Mouse (Mus musculus) liver, embryonic 12.5 days (tissue): ENCODE measurements around the gene Adssl1. TPM values are rescaled to one million over a fixed set of nuclear protein-coding genes. Genes with fewer than 3 reads are reported as not detected.

ENCODE experiments used
- ATAC-seq: fragments of 200-750 bp; cut with Nextera tagmentation; 2 replicates; pipeline ENCODE4 v1.8.0; 2017; ENCODE audit warnings: moderate number of reproducible peaks, mild to moderate bottlenecking, moderate library complexity
- H3K27ac ChIP-seq: fragments of 300-500 bp; sonication (generic); 2 replicates; pipeline ENCODE4 v1.5.1; 2016; ENCODE audit warnings: mild to moderate bottlenecking
- H3K27me3 ChIP-seq: fragments of 300-500 bp; sonication (generic); replicated peaks from 2 replicates; pipeline ENCODE4 v1.6.1; 2016; ENCODE audit warnings: mild to moderate bottlenecking, moderate library complexity
- H3K36me3 ChIP-seq: fragments of 300-500 bp; sonication (generic); 2 replicates; pipeline ENCODE4 v1.6.1; 2016; ENCODE audit warnings: mild to moderate bottlenecking, moderate library complexity
- H3K4me1 ChIP-seq: fragments of 300-500 bp; sonication (generic); 2 replicates; pipeline ENCODE4 v1.6.1; 2016
- H3K4me2 ChIP-seq: fragments of 300-500 bp; sonication (generic); 2 replicates; pipeline ENCODE4 v1.6.1; 2016; ENCODE audit warnings: mild to moderate bottlenecking, moderate library complexity
- H3K4me3 ChIP-seq: fragments of 300-500 bp; sonication (generic); 2 replicates; pipeline ENCODE4 v1.5.1; 2016; ENCODE audit warnings: mild to moderate bottlenecking, moderate library complexity
- H3K9ac ChIP-seq: fragments of 300-500 bp; sonication (generic); 2 replicates; pipeline ENCODE4 v1.6.1; 2016; ENCODE audit warnings: mild to moderate bottlenecking, moderate library complexity
- H3K9me3 ChIP-seq: fragments of 300-500 bp; sonication (generic); replicated peaks from 2 replicates; pipeline ENCODE4 v1.6.1; 2016; ENCODE audit warnings: mild to moderate bottlenecking, moderate library complexity
- WGBS: fragments of 180-500 bp; shearing (Covaris S2); methylation state at CpG from one replicate; pipeline ENCODE4 v1.1.7; 2016; ENCODE audit not compliant: insufficient replicate concordance; 5-methylcytosine and 5-hydroxymethylcytosine counted together
- polyA plus RNA-seq: library from polyadenylated mRNA; unstranded; fragments of >200 nt; fragmentation: Nextera tagmentation; extraction: Ambion mirVana; gene quantifications from 2 replicates; pipeline ENCODE4 v1.2.1, GENCODE M21; 2016

The Adssl1 gene
- polyA plus RNA-seq, 1 experiment from 2014 or later = 5.6 TPM

- Histone ChIP-seq H3K4me3 (no peak overlapping the region), H3K4me1 (peaks cover 79% of the 10 kb centered on the region), H3K27ac (0 out of 2 replicates have a peak overlapping the region, but pooled peaks have one; percentile 4), H3K27me3 (peaks cover 4% of the 10 kb centered on the region; the same call in 1 of the 2 replicates), H3K36me3 (peaks cover 2% of the 10 kb centered on the region; the same call in 1 of the 2 replicates), H3K9ac (peak overlapping the region; percentile 4; the same call in 1 of the 2 replicates), H3K4me2 (no peak overlapping the region), H3K9me3 (no peaks in the 10 kb centered on the region)
- 33% methylated on average over 4 of the region's 4 CpGs for WGBS
- ATAC-seq = no peak
Measured at GRCm38 (mm10) chr12:112594989-112595388, 24.9 kb upstream of the Adssl1 start.

- H3K27ac ChIP-seq = 0 out of 2 replicates have a peak overlapping the region, but pooled peaks have one; percentile 4
- WGBS = 66% methylated on average over 4 of the region's 4 CpGs
- H3K4me2 ChIP-seq = no peak overlapping the region
Measured at GRCm38 (mm10) chr12:112595626-112596025, 24.2 kb upstream of the Adssl1 start.

GRCm38 (mm10) chr12:112596454-112596853 lies 23.4 kb upstream of the Adssl1 start:
- Histone ChIP-seq H3K4me1 (peaks cover 78% of the 10 kb centered on the region), H3K27me3 (no peaks in the 10 kb centered on the region), H3K4me3 (no peak overlapping the region), H3K9ac (no peak overlapping the region), H3K36me3 (peaks cover 15% of the 10 kb centered on the region), H3K4me2 (no peak overlapping the region), H3K27ac (no peak overlapping the region), H3K9me3 (no peaks in the 10 kb centered on the region)
- ATAC-seq = no peak
- 67% methylated on average over 9 of the region's 9 CpGs for WGBS

More at GRCm38 (mm10) chr12:112595626-112596025, 24.2 kb upstream of the Adssl1 start:
- no peak for ATAC-seq
- H3K9me3 ChIP-seq = no peaks in the 10 kb centered on the region
- peaks cover 8% of the 10 kb centered on the region for H3K36me3 ChIP-seq
- peaks cover 80% of the 10 kb centered on the region for H3K4me1 ChIP-seq
- H3K4me3 ChIP-seq = no peak overlapping the region
- H3K27me3 ChIP-seq = no peaks in the 10 kb centered on the region
- H3K9ac ChIP-seq = no peak overlapping the region

GRCm38 (mm10) chr12:112596891-112597500 lies 22.8 kb upstream of the Adssl1 start:
- no peaks in the 10 kb centered on the region for H3K9me3 ChIP-seq
- H3K4me2 ChIP-seq = no peak overlapping the region
- H3K4me3 ChIP-seq = no peak overlapping the region
- WGBS = 71% methylated on average over 14 of the region's 14 CpGs
- H3K4me1 ChIP-seq = peaks cover 78% of the 10 kb centered on the region
- no peak overlapping the region for H3K27ac ChIP-seq
- no peak for ATAC-seq
- no peaks in the 10 kb centered on the region for H3K27me3 ChIP-seq
- peaks cover 19% of the 10 kb centered on the region for H3K36me3 ChIP-seq
- no peak overlapping the region for H3K9ac ChIP-seq

- ATAC-seq = no peak
- H3K27me3 ChIP-seq = no peaks in the 10 kb centered on the region
- peaks cover 75% of the 10 kb centered on the region for H3K4me1 ChIP-seq
- H3K36me3 ChIP-seq = peaks cover 25% of the 10 kb centered on the region
- no peak overlapping the region for H3K4me3 ChIP-seq
- H3K27ac ChIP-seq = no peak overlapping the region
- no peaks in the 10 kb centered on the region for H3K9me3 ChIP-seq
- H3K4me2 ChIP-seq = no peak overlapping the region
- H3K9ac ChIP-seq = no peak overlapping the region
- WGBS = 73% methylated on average over 8 of the region's 8 CpGs
Measured at GRCm38 (mm10) chr12:112597618-112598017, 22.2 kb upstream of the Adssl1 start.

GRCm38 (mm10) chr12:112599198-112599597 lies 20.6 kb upstream of the Adssl1 start:
- Histone ChIP-seq H3K9me3 (no peaks in the 10 kb centered on the region), H3K9ac (no peak overlapping the region), H3K4me2 (peak overlapping the region; percentile 43), H3K27ac (peak overlapping the region; percentile 60; the same call in 1 of the 2 replicates), H3K4me3 (no peak overlapping the region), H3K36me3 (peaks cover 40% of the 10 kb centered on the region), H3K27me3 (no peaks in the 10 kb centered on the region), H3K4me1 (peaks cover 62% of the 10 kb centered on the region)
- peak; percentile 74 for ATAC-seq
- WGBS = 3% methylated on average over 4 of the region's 4 CpGs

GRCm38 (mm10) chr12:112599942-112600611 lies 19.8 kb upstream of the Adssl1 start:
- no peaks in the 10 kb centered on the region for H3K9me3 ChIP-seq
- peak overlapping the region; percentile 60; the same call in 1 of the 2 replicates for H3K27ac ChIP-seq
- peaks cover 53% of the 10 kb centered on the region for H3K4me1 ChIP-seq
- H3K4me3 ChIP-seq = no peak overlapping the region
- peaks cover 40% of the 10 kb centered on the region for H3K36me3 ChIP-seq
- WGBS = 60% methylated on average over 30 of the region's 30 CpGs
- no peak overlapping the region for H3K9ac ChIP-seq
- H3K27me3 ChIP-seq = no peaks in the 10 kb centered on the region
- ATAC-seq = peak; percentile 17; the same call in 1 of the 2 replicates
- peak overlapping the region; percentile 43 for H3K4me2 ChIP-seq

- WGBS = 81% methylated on average over 5 of the region's 5 CpGs
- H3K4me3 ChIP-seq = no peak overlapping the region
- H3K27me3 ChIP-seq = no peaks in the 10 kb centered on the region
- no peak overlapping the region for H3K4me2 ChIP-seq
- H3K36me3 ChIP-seq = peaks cover 63% of the 10 kb centered on the region
- peaks cover 23% of the 10 kb centered on the region for H3K4me1 ChIP-seq
- no peak overlapping the region for H3K27ac ChIP-seq
- H3K9me3 ChIP-seq = no peaks in the 10 kb centered on the region
- no peak for ATAC-seq
- no peak overlapping the region for H3K9ac ChIP-seq
Measured at GRCm38 (mm10) chr12:112604022-112604421, 15.8 kb upstream of the Adssl1 start.

- H3K27me3 ChIP-seq = no peaks in the 10 kb centered on the region
- no peaks in the 10 kb centered on the region for H3K9me3 ChIP-seq
- ATAC-seq = peak; percentile 41
- H3K9ac ChIP-seq = no peak overlapping the region
- no peak overlapping the region for H3K4me2 ChIP-seq
- H3K4me1 ChIP-seq = peaks cover 13% of the 10 kb centered on the region
- WGBS = 65% methylated on average over 20 of the region's 20 CpGs
- H3K27ac ChIP-seq = no peak overlapping the region
- H3K36me3 ChIP-seq = peaks cover 71% of the 10 kb centered on the region
- no peak overlapping the region for H3K4me3 ChIP-seq
Measured at GRCm38 (mm10) chr12:112604709-112605649, 14.9 kb upstream of the Adssl1 start.

GRCm38 (mm10) chr12:112605766-112606165 lies 14.1 kb upstream of the Adssl1 start:
- no peak overlapping the region for H3K4me3 ChIP-seq
- H3K4me2 ChIP-seq = no peak overlapping the region
- WGBS = 49% methylated on average over 6 of the region's 6 CpGs
- peak; percentile 58; the same call in 1 of the 2 replicates for ATAC-seq
- H3K9ac ChIP-seq = no peak overlapping the region
- H3K4me1 ChIP-seq = peaks cover 5% of the 10 kb centered on the region; the same call in 1 of the 2 replicates
- H3K27ac ChIP-seq = no peak overlapping the region
- H3K36me3 ChIP-seq = peaks cover 72% of the 10 kb centered on the region
- H3K9me3 ChIP-seq = no peaks in the 10 kb centered on the region
- no peaks in the 10 kb centered on the region for H3K27me3 ChIP-seq

- ATAC-seq = no peak
- 77% methylated on average over 6 of the region's 6 CpGs for WGBS
- Histone ChIP-seq H3K27ac (no peak overlapping the region), H3K36me3 (peaks cover 74% of the 10 kb centered on the region), H3K4me3 (no peak overlapping the region), H3K9ac (no peak overlapping the region), H3K27me3 (no peaks in the 10 kb centered on the region), H3K4me2 (no peak overlapping the region), H3K9me3 (no peaks in the 10 kb centered on the region), H3K4me1 (0 out of 2 replicates have a peak, but pooled peaks cover 3% of the 10 kb centered on the region)
Measured at GRCm38 (mm10) chr12:112606998-112607397, 12.8 kb upstream of the Adssl1 start.
